Mouse (Mus musculus) hindbrain, embryonic 11.5 days (tissue): Measurements from ENCODE around the gene Parn. TPM values are rescaled to one million over a fixed set of nuclear protein-coding genes. Genes with fewer than 3 reads are reported as not detected.

Source experiments
- ATAC-seq: fragments of 200-750 bp; cut with Nextera tagmentation; 2 replicates; pipeline ENCODE4 v1.8.0; 2017; ENCODE audit warnings: mild to moderate bottlenecking, moderate TSS enrichment, moderate library complexity; ENCODE audit not compliant: low FRiP score
- DNase-seq: peaks from one replicate; pipeline ENCODE4 v3.0.0-alpha.2; 2015; ENCODE audit warnings: low spot score
- H3K27ac ChIP-seq: fragments of 300-500 bp; sonication (generic); 2 replicates; pipeline ENCODE4 v1.5.1; 2014; ENCODE audit warnings: mild to moderate bottlenecking, low read depth, low read length
- H3K27me3 ChIP-seq: fragments of 300-500 bp; sonication (generic); 2 replicates; pipeline ENCODE4 v1.6.1; 2014; ENCODE audit warnings: mild to moderate bottlenecking, low read length, moderate library complexity, mixed read lengths; ENCODE audit not compliant: control insufficient read depth, insufficient read depth
- H3K36me3 ChIP-seq: fragments of 300-500 bp; sonication (generic); 2 replicates; pipeline ENCODE4 v1.6.1; 2014; ENCODE audit warnings: mild to moderate bottlenecking, low read length, moderate library complexity, mixed read lengths; ENCODE audit not compliant: control insufficient read depth, insufficient read depth
- H3K4me1 ChIP-seq: fragments of 300-500 bp; sonication (generic); replicated peaks from 2 replicates; pipeline ENCODE4 v1.6.1; 2014; ENCODE audit warnings: low read length, mixed read lengths; ENCODE audit not compliant: control insufficient read depth, insufficient read depth
- H3K4me2 ChIP-seq: fragments of 300-500 bp; sonication (generic); replicated peaks from 2 replicates; pipeline ENCODE4 v1.6.1; 2014; ENCODE audit warnings: mild to moderate bottlenecking, low read depth, low read length
- H3K4me3 ChIP-seq: fragments of 300-500 bp; sonication (generic); 2 replicates; pipeline ENCODE4 v1.5.1; 2014; ENCODE audit warnings: low read depth, low read length
- H3K9ac ChIP-seq: fragments of 300-500 bp; sonication (generic); 2 replicates; pipeline ENCODE4 v1.6.1; 2014; ENCODE audit warnings: low read depth, low read length
- H3K9me3 ChIP-seq: fragments of 300-500 bp; sonication (generic); 2 replicates; pipeline ENCODE4 v1.6.1; 2016; ENCODE audit warnings: low read length; ENCODE audit not compliant: control insufficient read depth
- WGBS: fragments of 180-500 bp; shearing (Covaris S2); extraction: QIAGEN DNeasy Blood & Tissue Kit; methylation state at CpG from one replicate; pipeline ENCODE4 v1.1.7; 2014; 5-methylcytosine and 5-hydroxymethylcytosine counted together
- polyA plus RNA-seq: library from polyadenylated mRNA; unstranded; fragments of >200 nt; fragmentation: Nextera tagmentation; extraction: Ambion mirVana; gene quantifications from 2 replicates; pipeline ENCODE4 v1.2.1, GENCODE M21; 2014

The Parn gene
- polyA plus RNA-seq, 1 experiment from 2014 or later, result 40.4 TPM

DNA sequence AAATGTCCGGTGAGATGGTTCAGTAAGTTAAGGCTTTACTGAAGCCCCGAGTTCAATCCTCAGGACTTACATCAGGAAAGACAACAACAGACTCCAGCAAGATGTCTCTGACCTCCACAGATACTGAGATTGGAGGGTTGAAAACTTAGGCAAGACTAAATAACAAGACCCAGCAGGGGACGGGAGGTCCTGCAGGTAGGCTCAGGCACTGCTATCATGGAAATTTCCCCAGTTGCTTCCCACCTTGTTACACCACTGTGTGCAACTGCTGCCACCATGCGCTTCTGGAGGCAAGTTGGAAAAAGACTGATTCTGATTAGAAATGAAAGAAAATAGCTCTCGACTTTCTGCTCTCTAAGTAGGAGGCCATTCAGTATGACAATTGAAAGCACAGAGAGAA, 55.4 kb downstream of the Parn start:
- Histone ChIP-seq H3K4me3 (no peak overlapping the region), H3K9me3 (no peaks in the 10 kb centered on the region), H3K9ac (no peak overlapping the region), H3K4me1 (no peaks in the 10 kb centered on the region), H3K27ac (no peak overlapping the region), H3K36me3 (no peaks in the 10 kb centered on the region), H3K27me3 (no peaks in the 10 kb centered on the region), H3K4me2 (no peak overlapping the region)
- DNase-seq, result no peak
- 85% methylated on average over 5 of the region's 5 CpGs for WGBS
- ATAC-seq, result no peak

DNA sequence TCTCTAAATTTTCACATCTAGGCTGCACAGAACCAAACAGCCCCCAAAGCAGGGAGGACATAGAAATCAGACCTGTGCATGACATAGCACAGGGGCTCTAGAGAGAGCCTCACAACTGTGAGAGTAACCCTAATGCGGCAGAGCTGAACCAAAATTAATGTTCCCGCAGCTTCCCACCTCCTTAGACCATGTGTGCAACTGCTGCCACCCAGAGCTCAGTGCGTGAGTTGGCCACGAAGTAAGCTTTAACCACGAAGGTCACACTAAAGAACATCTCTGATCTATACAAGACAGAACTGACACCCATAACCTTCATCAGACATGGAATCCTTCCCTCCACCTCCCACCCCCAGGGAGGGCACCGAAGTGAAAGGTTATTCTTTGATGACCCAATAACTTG, 55.9 kb downstream of the Parn start:
- ATAC-seq, result no peak

DNA sequence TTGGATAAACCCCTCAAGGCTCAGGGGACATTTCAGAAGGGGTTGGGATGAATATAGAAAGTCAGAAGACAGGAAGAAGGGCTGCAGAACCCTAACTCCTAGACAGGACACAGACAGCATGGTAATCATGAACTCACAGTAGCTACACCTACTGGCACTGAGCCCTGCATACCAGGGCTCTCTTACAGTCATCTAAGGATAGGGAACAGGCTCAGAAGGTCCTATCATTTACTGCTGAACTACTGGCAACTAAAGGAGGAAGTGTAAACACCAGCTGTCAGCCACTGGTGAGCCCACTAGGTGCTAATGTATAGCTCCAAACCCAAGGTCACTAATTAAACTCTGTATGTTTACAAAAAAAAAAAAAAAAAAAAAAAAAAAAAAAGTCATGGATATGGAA, 56.6 kb downstream of the Parn start:
- Histone ChIP-seq H3K27me3 (no peaks in the 10 kb centered on the region), H3K9ac (no peak overlapping the region), H3K27ac (no peak overlapping the region), H3K4me1 (no peaks in the 10 kb centered on the region), H3K4me3 (no peak overlapping the region), H3K36me3 (no peaks in the 10 kb centered on the region), H3K4me2 (no peak overlapping the region), H3K9me3 (no peaks in the 10 kb centered on the region)
- ATAC-seq (no peak), DNase-seq (no peak)

More for the DNA sequence above, 55.9 kb downstream of the Parn start:
- Histone ChIP-seq H3K4me1 (no peaks in the 10 kb centered on the region), H3K27ac (no peak overlapping the region), H3K27me3 (no peaks in the 10 kb centered on the region), H3K9ac (no peak overlapping the region), H3K36me3 (no peaks in the 10 kb centered on the region), H3K9me3 (no peaks in the 10 kb centered on the region), H3K4me2 (no peak overlapping the region), H3K4me3 (no peak overlapping the region)
- 83% methylated on average over 6 of the region's 6 CpGs for WGBS
- DNase-seq, result no peak

DNA sequence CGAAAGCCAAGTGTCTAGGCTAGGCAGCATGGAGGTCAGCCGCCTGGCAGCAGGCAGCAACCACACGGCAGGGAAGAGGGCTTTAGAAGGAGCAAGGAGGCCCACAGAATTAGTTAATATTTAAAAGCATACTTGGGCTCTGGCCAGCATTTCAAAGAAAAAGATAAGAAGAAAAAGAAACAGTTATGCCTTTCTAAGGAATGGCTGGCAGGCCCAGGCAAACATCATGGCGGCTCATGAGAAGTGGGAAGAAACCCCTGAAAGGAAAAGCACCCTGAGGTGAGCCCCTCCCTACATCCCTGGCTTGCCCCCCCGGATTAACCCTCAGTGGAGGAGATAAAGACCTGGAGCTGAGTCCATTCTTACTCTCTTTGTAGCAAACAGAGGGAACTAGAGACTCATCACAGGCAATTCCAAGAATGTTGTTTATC, 57.0 kb downstream of the Parn start:
- ATAC-seq, result no peak
- H3K4me2 ChIP-seq, result no peak overlapping the region
- no peak overlapping the region for H3K9ac ChIP-seq
- no peak overlapping the region for H3K4me3 ChIP-seq
- no peaks in the 10 kb centered on the region for H3K9me3 ChIP-seq
- no peaks in the 10 kb centered on the region for H3K36me3 ChIP-seq
- H3K27ac ChIP-seq, result no peak overlapping the region
- no peaks in the 10 kb centered on the region for H3K4me1 ChIP-seq
- no peaks in the 10 kb centered on the region for H3K27me3 ChIP-seq
- DNase-seq, result no peak
- WGBS, result 78% methylated on average over 5 of the region's 5 CpGs

DNA sequence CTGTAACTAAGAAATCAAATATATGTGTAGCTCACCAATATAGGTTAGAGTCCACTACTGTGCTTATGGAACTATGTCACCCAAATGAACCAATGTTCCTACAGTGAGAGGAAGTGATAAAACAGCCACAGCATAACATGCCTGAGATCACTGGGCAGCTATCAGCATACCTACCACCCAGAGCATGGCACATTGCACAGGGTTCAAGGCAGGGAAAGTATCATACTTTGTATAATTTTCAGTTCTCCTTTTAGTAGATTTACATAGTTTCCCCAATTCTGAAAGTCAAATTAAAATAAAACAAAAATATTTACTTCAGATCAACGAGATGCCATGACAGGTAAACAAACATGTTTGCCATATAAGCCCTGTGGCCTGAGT, 59.3 kb downstream of the Parn start:
- 89% methylated on average over 1 of the region's 1 CpGs for WGBS
- no peak overlapping the region for H3K9ac ChIP-seq
- no peaks in the 10 kb centered on the region for H3K36me3 ChIP-seq
- no peak overlapping the region for H3K27ac ChIP-seq
- H3K4me3 ChIP-seq, result no peak overlapping the region
- DNase-seq (no peak), ATAC-seq (no peak)
- no peaks in the 10 kb centered on the region for H3K9me3 ChIP-seq
- no peak overlapping the region for H3K4me2 ChIP-seq
- no peaks in the 10 kb centered on the region for H3K4me1 ChIP-seq
- H3K27me3 ChIP-seq, result no peaks in the 10 kb centered on the region

DNA sequence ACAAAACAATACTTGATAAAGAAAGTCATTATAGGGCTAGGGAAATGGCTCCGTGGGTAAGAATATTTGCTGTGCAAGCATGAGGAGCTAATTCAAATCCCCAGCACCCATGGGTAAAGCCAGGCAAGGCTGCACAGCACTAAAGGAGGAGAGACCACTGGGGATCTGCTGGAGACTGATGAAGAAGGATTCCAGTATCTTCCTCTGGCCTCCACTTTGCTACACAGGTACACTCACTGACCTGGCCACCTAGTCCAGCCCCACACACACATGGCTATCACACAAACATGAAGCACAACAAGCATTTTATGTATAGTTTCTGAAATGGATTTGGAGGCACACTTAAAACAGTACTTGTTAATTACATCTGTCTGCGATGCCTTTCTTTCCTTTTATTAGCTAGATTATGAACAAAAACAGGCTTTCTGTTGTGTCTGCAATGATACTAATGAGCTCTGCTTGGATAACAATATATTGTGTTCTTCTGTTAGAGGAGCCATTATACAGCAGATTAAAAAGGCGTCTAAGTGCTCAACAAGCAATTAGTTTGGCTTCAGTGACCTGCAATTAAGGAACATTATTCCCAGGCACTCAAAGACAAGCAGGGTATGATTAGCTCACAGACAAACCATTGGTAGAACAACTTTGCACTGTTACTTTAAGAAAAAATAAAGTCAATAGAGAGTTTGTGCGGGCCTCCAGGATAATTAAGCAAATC, 59.8 kb downstream of the Parn start:
- DNase-seq (no peak), ATAC-seq (no peak)
- Histone ChIP-seq H3K27ac (no peak overlapping the region), H3K9me3 (no peaks in the 10 kb centered on the region), H3K4me1 (no peaks in the 10 kb centered on the region), H3K9ac (no peak overlapping the region), H3K4me2 (no peak overlapping the region), H3K4me3 (no peak overlapping the region), H3K27me3 (no peaks in the 10 kb centered on the region), H3K36me3 (no peaks in the 10 kb centered on the region)
- WGBS, result 77% methylated on average over 4 of the region's 4 CpGs

DNA sequence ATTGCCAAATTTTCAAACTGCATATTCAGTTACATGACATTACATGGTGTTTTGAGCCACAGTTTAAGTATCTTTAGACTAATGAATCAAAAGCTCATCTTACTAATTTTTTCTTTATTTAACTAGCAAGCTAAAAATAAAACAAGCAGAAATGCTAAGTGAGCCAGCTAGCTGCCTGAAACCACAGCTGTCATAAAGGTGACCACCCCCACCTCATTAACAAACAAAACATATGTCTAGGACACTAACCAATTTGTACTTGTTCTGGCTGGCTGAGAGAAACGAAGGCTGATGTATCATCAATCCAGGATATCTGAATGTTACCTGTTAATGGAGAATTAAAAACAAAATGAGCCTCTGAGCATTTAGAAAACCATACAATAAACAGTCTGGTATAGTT, 65.2 kb downstream of the Parn start:
- Histone ChIP-seq H3K27me3 (no peaks in the 10 kb centered on the region), H3K36me3 (no peaks in the 10 kb centered on the region)

DNA sequence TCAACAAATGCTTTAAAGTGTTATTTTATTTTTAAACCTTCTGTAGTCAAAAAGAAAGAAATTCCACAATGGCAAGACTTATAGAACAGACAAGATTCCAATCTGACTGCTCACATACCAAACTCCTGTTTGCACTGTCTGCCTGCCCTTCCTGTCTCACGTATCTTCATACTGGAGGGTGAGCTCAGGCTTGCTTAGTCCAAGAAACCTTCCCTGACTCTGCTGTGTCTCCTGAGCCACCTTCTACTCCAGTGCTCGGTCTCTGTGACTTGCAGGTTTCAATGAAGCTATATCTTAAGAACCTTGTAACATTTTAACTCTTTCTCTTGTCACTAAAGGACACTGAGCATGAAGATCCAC, 78.9 kb downstream of the Parn start:
- Histone ChIP-seq H3K27me3 (no peaks in the 10 kb centered on the region), H3K9ac (no peak overlapping the region), H3K4me2 (no peak overlapping the region), H3K9me3 (no peaks in the 10 kb centered on the region), H3K27ac (no peak overlapping the region), H3K4me1 (no peaks in the 10 kb centered on the region), H3K36me3 (no peaks in the 10 kb centered on the region), H3K4me3 (no peak overlapping the region)
- no peak for DNase-seq
- WGBS, result 70% methylated on average over 2 of the region's 2 CpGs
- no peak for ATAC-seq

More for the DNA sequence above, 65.2 kb downstream of the Parn start:
- ATAC-seq, result no peak
- Histone ChIP-seq H3K4me1 (no peaks in the 10 kb centered on the region), H3K27ac (no peak overlapping the region), H3K9me3 (no peaks in the 10 kb centered on the region), H3K4me3 (no peak overlapping the region), H3K4me2 (no peak overlapping the region), H3K9ac (no peak overlapping the region)
- WGBS, result 86% methylated on average over 1 of the region's 1 CpGs
- DNase-seq, result no peak

DNA sequence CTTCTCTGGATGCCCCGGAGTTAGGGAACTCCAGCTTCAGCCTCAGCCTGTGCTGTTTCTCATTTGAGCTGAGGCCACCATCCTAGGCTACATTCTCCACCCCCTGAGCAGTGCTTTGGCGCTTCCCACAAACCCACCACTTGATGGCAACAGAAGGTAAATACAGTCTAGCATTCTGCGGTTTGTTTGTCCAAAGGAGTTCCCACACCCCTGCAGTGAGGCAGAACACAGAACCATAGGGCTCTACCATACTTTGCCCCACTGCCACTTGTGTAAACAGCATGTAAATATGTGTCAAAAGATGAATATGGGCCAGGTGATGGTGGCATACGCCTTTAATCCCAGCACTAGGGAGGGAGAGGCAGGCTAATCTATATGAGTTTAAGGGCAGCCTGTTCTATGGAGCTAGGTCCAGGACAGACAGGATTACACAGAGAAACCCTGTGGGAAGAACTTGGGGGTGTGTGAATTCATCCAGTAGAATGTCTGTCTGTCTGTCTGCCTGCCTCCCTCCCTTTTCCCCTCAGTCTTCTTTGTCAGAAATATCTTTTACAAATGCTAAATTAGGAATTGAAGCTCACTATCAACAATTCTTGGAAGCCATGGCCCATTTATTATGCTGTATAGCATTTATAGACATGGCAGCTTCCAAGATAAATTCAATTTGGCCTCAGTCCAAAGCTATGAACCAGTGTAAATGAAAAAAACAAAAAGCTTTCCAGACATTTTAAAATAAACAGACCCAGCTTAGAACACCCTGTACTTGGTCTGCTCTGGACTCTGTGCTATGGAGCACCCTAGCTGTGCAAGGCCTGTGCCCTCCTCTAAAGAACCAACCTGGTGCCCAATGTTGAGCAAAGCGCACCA, 79.6 kb downstream of the Parn start:
- DNase-seq (no peak), ATAC-seq (no peak)
- Histone ChIP-seq H3K27me3 (no peaks in the 10 kb centered on the region), H3K27ac (no peak overlapping the region), H3K36me3 (no peaks in the 10 kb centered on the region), H3K4me1 (no peaks in the 10 kb centered on the region), H3K4me2 (no peak overlapping the region), H3K9ac (no peak overlapping the region), H3K4me3 (no peak overlapping the region), H3K9me3 (no peaks in the 10 kb centered on the region)
- 78% methylated on average over 5 of the region's 5 CpGs for WGBS
